Mouse (Mus musculus) bone marrow macrophage, adult 2 months (primary cell): ENCODE measurements at regions not wholly inside any gene's neighbourhood (a gene's known extent, or its start where the extent isn't known, plus 50 kb on each side); places are given as distances from the start of the nearest gene placed in this dataset.
A peak's percentile ranks its signal among the peaks of the same experiment; 100 is the strongest.

Source experiments
- H3K27ac ChIP-seq: 2 replicates; pipeline ENCODE4 v1.5.1; 2012; ENCODE audit warnings: low read depth, low read length; ENCODE audit not compliant: insufficient read depth
- H3K4me1 ChIP-seq: 2 replicates; pipeline ENCODE4 v1.6.1; 2012; ENCODE audit warnings: low read length; ENCODE audit not compliant: control insufficient read depth, insufficient read depth
- H3K4me3 ChIP-seq: 2 replicates; pipeline ENCODE4 v1.5.1; 2012; ENCODE audit warnings: mild to moderate bottlenecking, low read length, moderate library complexity; ENCODE audit not compliant: insufficient read depth
- CTCF ChIP-seq: IDR thresholded peaks from 2 replicates; pipeline ENCODE4 v1.5.1; 2012; ENCODE audit warnings: low read depth, mild to moderate bottlenecking, low read length, moderate library complexity
- POLR2A ChIP-seq: IDR thresholded peaks from 2 replicates; pipeline ENCODE4 v1.6.1; 2012; ENCODE audit warnings: mild to moderate bottlenecking, low read depth, low read length, borderline replicate concordance

DNA sequence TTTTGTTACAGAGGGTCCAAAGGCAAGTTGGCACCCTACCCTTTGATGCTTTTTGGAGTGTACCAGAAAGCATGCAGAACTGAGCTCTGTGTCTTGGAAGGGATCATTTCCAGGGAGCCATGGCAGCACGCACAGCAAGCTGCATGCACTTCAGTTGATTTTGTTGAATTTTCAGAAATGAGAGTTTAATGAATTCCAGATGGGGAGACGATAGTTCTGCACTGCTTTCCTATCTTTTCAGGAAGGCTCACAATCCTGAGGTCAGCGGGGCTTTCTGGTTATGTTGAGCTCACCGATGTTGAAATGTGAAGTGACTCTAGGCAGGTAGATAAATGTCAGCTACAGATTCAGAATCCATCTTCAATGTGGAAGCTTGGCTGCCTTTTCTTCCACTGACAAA is 140.0 kb downstream of the Fam173b start:
- no peaks in the 10 kb centered on the region for H3K4me1 ChIP-seq
- no peak overlapping the region for H3K4me3 ChIP-seq
- H3K27ac ChIP-seq = no peak overlapping the region
- TF ChIP-seq CTCF = no peak
- no peak for TF ChIP-seq POLR2A

GRCm38 (mm10) chr15:31744570-31744969 is 142.9 kb downstream of the Fam173b start:
- H3K27ac ChIP-seq = no peak overlapping the region
- H3K4me3 ChIP-seq = no peak overlapping the region
- no peak for TF ChIP-seq CTCF
- no peak for TF ChIP-seq POLR2A
- no peaks in the 10 kb centered on the region for H3K4me1 ChIP-seq

GRCm38 (mm10) chr15:31752632-31753031 is 151.0 kb downstream of the Fam173b start:
- Histone ChIP-seq H3K4me3 (no peak overlapping the region), H3K4me1 (no peaks in the 10 kb centered on the region), H3K27ac (no peak overlapping the region)
- TF ChIP-seq POLR2A (no peak), CTCF (no peak)

GRCm38 (mm10) chr15:31753578-31754281 is 152.1 kb downstream of the Fam173b start:
- TF ChIP-seq CTCF (no peak), POLR2A (no peak)
- Histone ChIP-seq H3K4me1 (no peaks in the 10 kb centered on the region), H3K27ac (no peak overlapping the region), H3K4me3 (no peak overlapping the region)

DNA sequence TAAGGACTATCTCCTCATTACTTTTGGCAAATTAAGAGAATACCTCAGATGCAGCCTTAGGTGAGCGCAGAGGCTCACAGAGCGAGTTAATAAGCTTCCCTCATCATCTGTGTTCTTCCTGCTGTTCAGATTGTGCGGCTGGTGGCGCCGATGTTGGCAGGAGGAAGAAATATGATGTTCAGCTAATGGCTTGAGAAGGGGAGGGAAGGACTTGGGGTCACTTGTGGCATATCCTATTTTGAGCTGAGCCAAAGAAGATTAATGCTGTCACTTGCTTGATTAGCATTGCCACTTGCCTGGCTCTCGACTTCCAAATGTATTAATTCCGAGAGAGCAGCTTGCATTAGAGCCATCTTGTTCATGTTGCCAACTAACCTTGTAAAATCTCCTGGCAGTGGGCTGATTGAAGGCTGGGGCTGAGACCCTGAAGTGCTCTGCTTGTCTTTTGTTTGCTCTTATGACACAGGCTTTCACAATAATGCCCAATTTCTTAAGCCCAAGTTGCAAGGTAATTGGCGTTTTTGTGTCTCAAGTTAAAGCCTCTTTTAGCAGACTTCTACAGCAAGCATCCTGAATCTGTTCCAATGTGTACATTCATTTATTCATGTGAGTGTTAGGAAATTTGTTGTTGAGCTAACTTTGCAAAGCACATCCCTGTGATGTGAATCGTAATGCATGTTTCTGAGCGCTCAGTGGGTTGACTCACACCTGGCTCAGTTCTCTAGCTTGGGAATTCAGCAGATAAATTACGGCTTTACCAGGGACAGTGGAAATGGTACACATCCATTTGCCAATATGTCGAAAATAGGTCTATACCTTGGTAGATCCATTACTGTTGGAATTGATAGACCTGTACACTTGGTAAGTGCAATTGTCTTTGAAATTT is 167.6 kb downstream of the Fam173b start:
- Histone ChIP-seq H3K4me3 (no peak overlapping the region), H3K4me1 (no peaks in the 10 kb centered on the region), H3K27ac (no peak overlapping the region)
- TF ChIP-seq POLR2A (no peak), CTCF (no peak)

GRCm38 (mm10) chr15:31783081-31783480 is 181.4 kb downstream of the Fam173b start:
- no peak for TF ChIP-seq POLR2A
- TF ChIP-seq CTCF = no peak

GRCm38 (mm10) chr15:31785022-31785421 is 183.4 kb downstream of the Fam173b start:
- peak; percentile 37 for TF ChIP-seq CTCF
- no peak for TF ChIP-seq POLR2A
- no peaks in the 10 kb centered on the region for H3K4me1 ChIP-seq
- no peak overlapping the region for H3K4me3 ChIP-seq
- H3K27ac ChIP-seq = no peak overlapping the region

More at GRCm38 (mm10) chr15:31783081-31783480, 181.4 kb downstream of the Fam173b start:
- no peak overlapping the region for H3K4me3 ChIP-seq
- no peaks in the 10 kb centered on the region for H3K4me1 ChIP-seq
- H3K27ac ChIP-seq = no peak overlapping the region

DNA sequence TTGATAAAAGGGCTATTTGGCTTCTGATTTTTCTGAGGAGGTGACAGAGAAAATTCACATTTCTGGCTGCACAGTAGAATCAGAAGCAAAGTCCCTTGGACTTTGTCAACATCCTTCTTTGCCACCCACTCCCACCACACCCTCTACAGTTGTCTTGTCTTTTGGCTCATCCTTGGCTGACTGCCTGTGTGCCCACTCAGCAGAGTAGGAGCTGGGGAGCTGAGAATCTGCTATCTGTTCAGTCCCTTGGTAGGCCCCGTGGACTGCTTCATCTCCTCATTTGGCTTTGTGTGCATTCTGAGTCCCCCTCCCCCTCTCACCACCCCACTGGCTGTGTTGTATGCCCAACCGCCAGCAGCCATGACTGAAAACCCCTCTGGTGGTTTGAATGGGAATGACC is 197.2 kb downstream of the Fam173b start:
- no peak overlapping the region for H3K4me3 ChIP-seq
- no peaks in the 10 kb centered on the region for H3K4me1 ChIP-seq
- no peak overlapping the region for H3K27ac ChIP-seq
- TF ChIP-seq CTCF (no peak), POLR2A (no peak)

GRCm38 (mm10) chr15:31805522-31805921 is 203.9 kb downstream of the Fam173b start:
- no peaks in the 10 kb centered on the region for H3K4me1 ChIP-seq
- TF ChIP-seq POLR2A = no peak
- TF ChIP-seq CTCF = no peak
- H3K27ac ChIP-seq = no peak overlapping the region
- H3K4me3 ChIP-seq = no peak overlapping the region

GRCm38 (mm10) chr15:31815551-31815950 is 213.9 kb downstream of the Fam173b start:
- TF ChIP-seq POLR2A = no peak
- TF ChIP-seq CTCF = no peak
- Histone ChIP-seq H3K4me3 (no peak overlapping the region), H3K4me1 (no peaks in the 10 kb centered on the region), H3K27ac (no peak overlapping the region)
